14 mouse cellular contexts compared by ENCODE assay signal in the genomic region with DNA sequence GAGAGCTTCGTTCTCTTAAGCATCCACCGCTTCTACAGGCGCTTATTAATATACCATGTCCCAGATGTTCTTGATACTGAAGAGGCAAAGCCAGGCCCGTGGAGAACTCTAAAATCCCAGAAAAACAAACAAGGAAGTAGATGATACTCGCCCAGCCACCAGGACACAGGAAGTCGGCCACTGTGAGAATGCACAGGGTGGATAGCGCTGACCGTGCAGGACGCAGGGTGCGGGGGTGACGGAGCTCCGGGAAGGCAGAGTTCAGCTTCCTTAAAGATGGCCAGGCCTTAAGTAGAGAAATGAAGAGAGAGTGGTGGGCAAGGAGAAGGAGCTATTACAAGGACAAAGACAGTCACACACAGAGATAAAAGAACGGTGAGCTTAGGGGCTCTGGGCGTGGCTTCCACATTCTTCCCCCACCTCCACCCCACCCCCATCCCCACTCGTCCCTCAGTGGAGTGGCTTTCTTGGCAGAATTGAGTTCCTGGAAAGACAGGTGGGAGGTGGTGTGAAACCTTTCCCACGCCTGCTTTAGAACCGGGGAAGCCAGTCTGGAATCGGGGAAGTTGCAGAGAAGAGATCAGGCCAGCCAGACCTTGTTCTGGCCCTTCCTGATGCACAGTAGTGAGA.
A peak's percentile ranks its signal among the peaks of the same experiment; 100 is the strongest.
DNase-seq lines count a peak whose midpoint lies in the region; ATAC-seq and TF ChIP-seq lines count a peak whose summit lies in the region.
"Had no signal": no experiment of that assay in that cellular context is flagged by ENCODE, and none has a peak within 500 bp of the region (broad histone marks: within the 10 kb centered on the region; RNA-seq: fewer than 3 reads in every experiment).

No protein-coding gene starts in this region.

- no peak overlapping the region for H3K4me2 ChIP-seq in heart, embryonic 12.5 days
- peak overlapping the region; percentile 44 for H3K4me2 ChIP-seq in liver, embryonic 12.5 days
- H3K4me2 ChIP-seq: embryonic facial prominence, embryonic 12.5 days; forebrain, embryonic 15.5 days had no signal

- TF ChIP-seq CTCF in ES-Bruce4 (IDR thresholded peaks at IDR 0.05; ENCODE audit: low read depth, low read length), result no peak

- no peak for TF ChIP-seq POLR2A in ES-Bruce4 (IDR thresholded peaks at IDR 0.05; ENCODE audit: insufficient read depth, low read length)

- H3K27ac ChIP-seq in heart, embryonic 12.5 days (ENCODE audit: poor library complexity, severe bottlenecking), result no peak overlapping the region
- no peak overlapping the region for H3K27ac ChIP-seq in ES-Bruce4 (ENCODE audit: insufficient read depth, low read length)
- peak overlapping the region; percentile 35; the same call in 1 of the 2 replicates for H3K27ac ChIP-seq in embryonic facial prominence, embryonic 10.5 days (replicated peaks)
- no peak overlapping the region for H3K27ac ChIP-seq in liver, embryonic 12.5 days
- H3K27ac ChIP-seq: embryonic facial prominence, embryonic 12.5 days; forebrain, embryonic 15.5 days had no signal

- H3K4me1 ChIP-seq in heart, embryonic 12.5 days (replicated peaks), result peaks cover 12% of the 10 kb centered on the region; the same call in 1 of the 2 replicates
- no peaks in the 10 kb centered on the region for H3K4me1 ChIP-seq in ES-Bruce4 (ENCODE audit: control insufficient read depth, insufficient read depth, low read length)
- H3K4me1 ChIP-seq in embryonic facial prominence, embryonic 10.5 days, result peaks cover 10% of the 10 kb centered on the region; the same call in 1 of the 2 replicates
- peaks cover 53% of the 10 kb centered on the region for H3K4me1 ChIP-seq in liver, embryonic 12.5 days
- H3K4me1 ChIP-seq: embryonic facial prominence, embryonic 12.5 days; forebrain, embryonic 15.5 days had no signal

- no peak overlapping the region for H3K9ac ChIP-seq in heart, embryonic 12.5 days
- H3K9ac ChIP-seq in ES-Bruce4 (ENCODE audit: low read depth, poor library complexity, severe bottlenecking), result 0 out of 2 replicates have a peak overlapping the region, but pooled peaks have one; percentile 17
- peak overlapping the region; percentile 5 for H3K9ac ChIP-seq in liver, embryonic 12.5 days
- H3K9ac ChIP-seq: embryonic facial prominence, embryonic 12.5 days; forebrain, embryonic 15.5 days had no signal

- no peaks in the 10 kb centered on the region for H3K36me3 ChIP-seq in heart, embryonic 12.5 days
- no peaks in the 10 kb centered on the region for H3K36me3 ChIP-seq in ES-Bruce4 (ENCODE audit: control insufficient read depth, insufficient read depth, low read length, poor library complexity, severe bottlenecking)
- H3K36me3 ChIP-seq in embryonic facial prominence, embryonic 10.5 days (replicated peaks), result no peaks in the 10 kb centered on the region
- no peaks in the 10 kb centered on the region for H3K36me3 ChIP-seq in liver, embryonic 12.5 days
- H3K36me3 ChIP-seq: embryonic facial prominence, embryonic 12.5 days; forebrain, embryonic 15.5 days had no signal

- 62% methylated on average over 18 of the region's 18 CpGs for WGBS in heart, embryonic 12.5 days
- WGBS in embryonic facial prominence, embryonic 10.5 days, result 74% methylated on average over 18 of the region's 18 CpGs
- 42% methylated on average over 18 of the region's 18 CpGs for WGBS in liver, embryonic 12.5 days (ENCODE audit: insufficient replicate concordance)

- ATAC-seq in heart, embryonic 12.5 days (ENCODE audit: insufficient number of reproducible peaks, low FRiP score), result no peak
- no peak for ATAC-seq in liver, embryonic 12.5 days
- ATAC-seq: activated CD4-positive, CD25-positive, alpha-beta regulatory T cell, adult 4 months; CD4-positive, CD25-positive, alpha-beta regulatory T cell, adult 4 months; forebrain, embryonic 15.5 days had no signal

- DNase-seq in heart, adult 18-20 months, result peak; percentile 43 to 77
- no peak for DNase-seq in embryonic facial prominence, embryonic 10.5 days (ENCODE audit: low spot score)
- no peak for DNase-seq in ovary, postnatal 10 days (ENCODE audit: low spot score)
- DNase-seq in natural killer cell, adult 2 months (ENCODE audit: low spot score in 2 of 2), result no peak
- no peak for DNase-seq in thymus, postnatal 4 days
- DNase-seq: kidney, adult 8-10 months; retina, postnatal 1 day had no signal

- no peaks in the 10 kb centered on the region for H3K9me3 ChIP-seq in heart, embryonic 12.5 days (replicated peaks)
- H3K9me3 ChIP-seq in ES-Bruce4 (replicated peaks; ENCODE audit: control insufficient read depth, insufficient read depth, low read length, poor library complexity, severe bottlenecking), result no peaks in the 10 kb centered on the region
- no peaks in the 10 kb centered on the region for H3K9me3 ChIP-seq in embryonic facial prominence, embryonic 10.5 days
- H3K9me3 ChIP-seq in liver, embryonic 12.5 days (replicated peaks), result no peaks in the 10 kb centered on the region
- H3K9me3 ChIP-seq: embryonic facial prominence, embryonic 12.5 days; forebrain, embryonic 15.5 days had no signal

- H3K4me3 ChIP-seq in heart, embryonic 12.5 days, result no peak overlapping the region
- no peak overlapping the region for H3K4me3 ChIP-seq in ES-Bruce4 (ENCODE audit: low read depth, low read length)
- no peak overlapping the region for H3K4me3 ChIP-seq in embryonic facial prominence, embryonic 10.5 days
- H3K4me3 ChIP-seq in liver, embryonic 12.5 days, result peak overlapping the region; percentile 19; the same call in 1 of the 2 replicates
- H3K4me3 ChIP-seq: embryonic facial prominence, embryonic 12.5 days; forebrain, embryonic 15.5 days had no signal

- TF ChIP-seq EP300 in ES-Bruce4 (IDR thresholded peaks at IDR 0.05; ENCODE audit: insufficient read depth, low read depth, low read length), result no peak

- H3K27me3 ChIP-seq in heart, embryonic 12.5 days (replicated peaks), result no peaks in the 10 kb centered on the region
- H3K27me3 ChIP-seq in ES-Bruce4 (ENCODE audit: control insufficient read depth, insufficient read depth, low read length, poor library complexity, severe bottlenecking), result no peaks in the 10 kb centered on the region
- no peaks in the 10 kb centered on the region for H3K27me3 ChIP-seq in embryonic facial prominence, embryonic 10.5 days (replicated peaks; ENCODE audit: low read depth, poor library complexity, severe bottlenecking)
- H3K27me3 ChIP-seq in liver, embryonic 12.5 days (replicated peaks), result no peaks in the 10 kb centered on the region
- H3K27me3 ChIP-seq: embryonic facial prominence, embryonic 12.5 days; forebrain, embryonic 15.5 days had no signal

Comparison
In these comparisons a context has a peak if more than half of its experiments do, and no peak if none do; other contexts are left out.
1. DNase-seq: peak in heart, adult 18-20 months (2 of 2); none in embryonic facial prominence, embryonic 10.5 days (single experiment), ovary, postnatal 10 days (single experiment), natural killer cell, adult 2 months (0 of 2) and thymus, postnatal 4 days (single experiment).